Mouse (Mus musculus) intestine, embryonic 14.5 days (tissue): Measurements from ENCODE around the gene Ddx19a. TPM values are rescaled to one million over a fixed set of nuclear protein-coding genes. Genes with fewer than 3 reads are reported as not detected.
"Not testable (repeated sequence)": the region's sequence is repeated elsewhere in the genome, so short reads cannot be mapped to it uniquely, and the experiment has no call there.

Experiments
- ATAC-seq: fragments of 200-750 bp; cut with Nextera tagmentation; replicated peaks from 2 replicates; pipeline ENCODE4 v1.8.0; 2017; ENCODE audit warnings: low read depth, moderate number of reproducible peaks, moderate TSS enrichment, moderate library complexity; ENCODE audit not compliant: low FRiP score, low TSS enrichment
- DNase-seq: peaks from one replicate; pipeline ENCODE4 v3.0.0-alpha.2; 2018; ENCODE audit warnings: low spot score
- H3K27ac ChIP-seq: fragments of 300-500 bp; sonication (generic); 2 replicates; pipeline ENCODE4 v1.5.1; 2014; ENCODE audit warnings: low read depth, mild to moderate bottlenecking, control low read depth
- H3K27me3 ChIP-seq: fragments of 300-500 bp; sonication (generic); replicated peaks from 2 replicates; pipeline ENCODE4 v1.6.1; 2014; ENCODE audit warnings: low read length, control low read depth; ENCODE audit not compliant: control insufficient read depth, insufficient read depth
- H3K36me3 ChIP-seq: fragments of 300-500 bp; sonication (generic); 2 replicates; pipeline ENCODE4 v1.6.1; 2014; ENCODE audit warnings: low read length, control low read depth; ENCODE audit not compliant: control insufficient read depth, insufficient read depth
- H3K4me1 ChIP-seq: fragments of 300-500 bp; sonication (generic); replicated peaks from 2 replicates; pipeline ENCODE4 v1.6.1; 2014; ENCODE audit warnings: low read length, control low read depth, mixed read lengths; ENCODE audit not compliant: control insufficient read depth, insufficient read depth
- H3K4me2 ChIP-seq: fragments of 300-500 bp; sonication (generic); 2 replicates; pipeline ENCODE4 v1.6.1; 2014; ENCODE audit warnings: low read length
- H3K4me3 ChIP-seq: fragments of 300-500 bp; sonication (generic); 2 replicates; pipeline ENCODE4 v1.5.1; 2014; ENCODE audit warnings: low read depth, low read length, control low read depth, mixed read lengths
- H3K9ac ChIP-seq: fragments of 300-500 bp; sonication (generic); 2 replicates; pipeline ENCODE4 v1.6.1; 2014; ENCODE audit warnings: mild to moderate bottlenecking, low read length
- H3K9me3 ChIP-seq: fragments of 300-500 bp; sonication (generic); 2 replicates; pipeline ENCODE4 v1.6.1; 2016; ENCODE audit warnings: low read length, control low read depth; ENCODE audit not compliant: control insufficient read depth
- whole genome bisulfite sequencing: fragments of 180-500 bp; shearing (Covaris S2); extraction: QIAGEN DNeasy Blood & Tissue Kit; methylation state at CpG from one replicate; pipeline ENCODE4 v1.1.7; 2014; 5-methylcytosine and 5-hydroxymethylcytosine counted together
- polyA plus RNA-seq: library from polyadenylated mRNA; unstranded; fragments of >200 nt; fragmentation: Nextera tagmentation; extraction: Ambion mirVana; gene quantifications from 2 replicates; pipeline ENCODE4 v1.2.1, GENCODE M21; 2014

Ddx19a gene
- polyA plus RNA-seq, 1 experiment from 2014 or later, result 19.8 TPM

GRCm38 (mm10) chr8:110963051-110963450 is 34.5 kb downstream of the Ddx19a start:
- Histone ChIP-seq H3K27me3 (no peaks in the 10 kb centered on the region), H3K4me3 (no peak overlapping the region), H3K4me1 (no peaks in the 10 kb centered on the region), H3K4me2 (no peak overlapping the region), H3K9ac (no peak overlapping the region), H3K27ac (no peak overlapping the region), H3K9me3 (no peaks in the 10 kb centered on the region), H3K36me3 (peaks cover 41% of the 10 kb centered on the region)
- DNase-seq (no peak), ATAC-seq (no peak)
- WGBS, result 89% methylated on average over 2 of the region's 2 CpGs

DNA sequence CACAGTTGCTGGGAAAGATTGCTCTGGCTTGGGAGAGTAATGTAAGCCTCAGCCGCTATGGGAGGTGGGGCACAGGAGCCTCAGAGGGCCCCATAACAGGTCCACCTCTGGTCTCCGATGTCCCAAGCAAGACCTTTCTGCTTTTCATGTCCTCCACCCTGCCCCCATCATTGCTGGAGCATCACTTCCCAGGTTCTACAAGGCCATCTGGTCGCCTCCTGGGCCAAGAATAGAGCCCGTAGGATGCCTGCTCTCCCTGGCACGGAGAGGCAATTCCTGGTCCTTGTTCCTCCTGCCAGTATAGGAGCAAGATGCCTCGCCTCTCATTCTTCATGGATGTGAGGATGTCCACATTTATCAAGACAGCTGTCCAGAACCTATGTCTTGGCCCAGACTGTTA is 37.7 kb downstream of the Ddx19a start:
- 93% methylated on average over 6 of the region's 6 CpGs for WGBS
- H3K4me3 ChIP-seq, result no peak overlapping the region
- H3K27ac ChIP-seq, result no peak overlapping the region
- no peak overlapping the region for H3K9ac ChIP-seq
- no peaks in the 10 kb centered on the region for H3K27me3 ChIP-seq
- no peak for DNase-seq
- H3K4me1 ChIP-seq, result no peaks in the 10 kb centered on the region
- peaks cover 43% of the 10 kb centered on the region for H3K36me3 ChIP-seq
- no peaks in the 10 kb centered on the region for H3K9me3 ChIP-seq
- no peak overlapping the region for H3K4me2 ChIP-seq
- ATAC-seq, result no peak

- DNase-seq (no peak), ATAC-seq (no peak)
- WGBS, result 96% methylated on average over 12 of the region's 12 CpGs
Observed at GRCm38 (mm10) chr8:110959071-110959780, 38.4 kb downstream of the Ddx19a start.

DNA sequence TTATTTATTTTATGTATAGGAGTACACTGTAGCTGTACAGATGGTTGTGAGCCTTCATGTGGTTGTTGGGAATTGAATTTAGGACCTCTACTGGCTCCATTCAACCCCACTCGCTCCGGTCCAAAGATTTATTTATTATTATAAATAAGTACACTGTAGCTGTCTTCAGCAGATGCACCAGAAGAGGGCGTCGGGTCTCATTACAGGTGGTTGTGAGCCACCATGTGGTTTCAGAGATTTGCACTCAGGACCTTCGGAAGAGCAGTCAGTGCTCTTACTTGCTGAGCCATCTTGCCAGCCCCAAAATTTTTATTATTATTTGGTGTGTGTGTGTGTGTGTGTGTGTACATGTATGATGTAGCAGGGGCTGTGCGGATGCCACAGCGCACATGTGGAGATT is 39.0 kb downstream of the Ddx19a start:
- not testable (repeated sequence) for H3K9ac ChIP-seq, H3K9me3 ChIP-seq, DNase-seq, H3K4me3 ChIP-seq, H3K27me3 ChIP-seq, ATAC-seq, H3K4me1 ChIP-seq, H3K4me2 ChIP-seq, H3K27ac ChIP-seq
- 89% methylated on average over 7 of the region's 7 CpGs for WGBS
- H3K36me3 ChIP-seq, result peaks cover 41% of the 10 kb centered on the region

More at GRCm38 (mm10) chr8:110959071-110959780, 38.4 kb downstream of the Ddx19a start:
- H3K36me3 ChIP-seq, result peaks cover 43% of the 10 kb centered on the region
- H3K27me3 ChIP-seq, result no peaks in the 10 kb centered on the region
- H3K9ac ChIP-seq, result no peak overlapping the region
- no peak overlapping the region for H3K4me3 ChIP-seq
- H3K27ac ChIP-seq, result no peak overlapping the region
- no peak overlapping the region for H3K4me2 ChIP-seq
- H3K4me1 ChIP-seq, result no peaks in the 10 kb centered on the region
- H3K9me3 ChIP-seq, result no peaks in the 10 kb centered on the region

DNA sequence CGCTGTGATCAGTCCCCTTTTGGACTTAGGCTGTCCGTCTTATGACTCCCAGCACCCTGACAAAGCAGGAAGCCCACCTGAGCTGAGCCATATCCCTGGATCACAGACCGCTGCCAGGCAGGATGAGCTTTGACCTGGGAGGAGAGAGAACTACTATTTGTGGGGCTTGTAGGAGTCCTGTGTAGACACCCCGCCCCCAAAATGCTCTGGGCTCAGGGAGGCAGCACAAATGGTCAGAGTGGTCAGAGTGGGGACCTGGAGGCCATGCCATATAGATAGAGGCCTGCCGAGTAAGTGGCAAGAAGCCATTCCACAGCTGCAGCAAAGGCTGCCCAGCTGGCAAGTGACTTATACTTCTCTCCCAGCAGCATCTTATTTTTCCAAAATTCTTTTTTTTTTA is 39.5 kb downstream of the Ddx19a start:
- H3K36me3 ChIP-seq, result peaks cover 38% of the 10 kb centered on the region
- no peak overlapping the region for H3K4me2 ChIP-seq
- no peak overlapping the region for H3K27ac ChIP-seq
- H3K9me3 ChIP-seq, result no peaks in the 10 kb centered on the region
- H3K9ac ChIP-seq, result no peak overlapping the region
- ATAC-seq, result no peak
- DNase-seq, result no peak
- 93% methylated on average over 5 of the region's 5 CpGs for WGBS
- H3K27me3 ChIP-seq, result no peaks in the 10 kb centered on the region
- no peaks in the 10 kb centered on the region for H3K4me1 ChIP-seq
- no peak overlapping the region for H3K4me3 ChIP-seq

- H3K9me3 ChIP-seq, result no peaks in the 10 kb centered on the region
- no peak overlapping the region for H3K9ac ChIP-seq
- H3K4me2 ChIP-seq, result no peak overlapping the region
- no peak overlapping the region for H3K4me3 ChIP-seq
- ATAC-seq (no peak), DNase-seq (no peak)
- peaks cover 34% of the 10 kb centered on the region for H3K36me3 ChIP-seq
- WGBS, result 95% methylated on average over 19 of the region's 19 CpGs
- H3K4me1 ChIP-seq, result no peaks in the 10 kb centered on the region
- H3K27me3 ChIP-seq, result no peaks in the 10 kb centered on the region
- no peak overlapping the region for H3K27ac ChIP-seq
Observed at GRCm38 (mm10) chr8:110957471-110957870, 40.1 kb downstream of the Ddx19a start.

GRCm38 (mm10) chr8:110956619-110957450 is 40.8 kb downstream of the Ddx19a start:
- H3K4me1 ChIP-seq, result no peaks in the 10 kb centered on the region
- no peak overlapping the region for H3K4me3 ChIP-seq
- H3K9ac ChIP-seq, result no peak overlapping the region
- H3K27ac ChIP-seq, result no peak overlapping the region
- no peaks in the 10 kb centered on the region for H3K27me3 ChIP-seq
- peaks cover 30% of the 10 kb centered on the region for H3K36me3 ChIP-seq
- WGBS, result 90% methylated on average over 15 of the region's 15 CpGs
- no peak for ATAC-seq
- no peaks in the 10 kb centered on the region for H3K9me3 ChIP-seq
- no peak for DNase-seq
- no peak overlapping the region for H3K4me2 ChIP-seq

GRCm38 (mm10) chr8:110954776-110955175 is 42.8 kb downstream of the Ddx19a start:
- no peak overlapping the region for H3K4me3 ChIP-seq
- H3K4me1 ChIP-seq, result no peaks in the 10 kb centered on the region
- peaks cover 28% of the 10 kb centered on the region for H3K36me3 ChIP-seq
- H3K9ac ChIP-seq, result no peak overlapping the region
- DNase-seq, result no peak
- H3K9me3 ChIP-seq, result no peaks in the 10 kb centered on the region
- no peak for ATAC-seq
- H3K4me2 ChIP-seq, result no peak overlapping the region
- 70% methylated on average over 8 of the region's 8 CpGs for WGBS
- no peaks in the 10 kb centered on the region for H3K27me3 ChIP-seq
- no peak overlapping the region for H3K27ac ChIP-seq
